Mouse (Mus musculus) CD4-positive, CD25-positive, alpha-beta regulatory T cell, adult 2 months (primary cell): ENCODE data around the gene Gm15080.
"Not testable (repeated sequence)": the region's sequence is repeated elsewhere in the genome, so short reads cannot be mapped to it uniquely, and the experiment has no call there.

Experiments used
- DNase-seq: peaks from one replicate; pipeline ENCODE4 v3.0.0-alpha.2; 2012; ENCODE audit warnings: low read depth, low spot score

Gm15080 gene

DNA sequence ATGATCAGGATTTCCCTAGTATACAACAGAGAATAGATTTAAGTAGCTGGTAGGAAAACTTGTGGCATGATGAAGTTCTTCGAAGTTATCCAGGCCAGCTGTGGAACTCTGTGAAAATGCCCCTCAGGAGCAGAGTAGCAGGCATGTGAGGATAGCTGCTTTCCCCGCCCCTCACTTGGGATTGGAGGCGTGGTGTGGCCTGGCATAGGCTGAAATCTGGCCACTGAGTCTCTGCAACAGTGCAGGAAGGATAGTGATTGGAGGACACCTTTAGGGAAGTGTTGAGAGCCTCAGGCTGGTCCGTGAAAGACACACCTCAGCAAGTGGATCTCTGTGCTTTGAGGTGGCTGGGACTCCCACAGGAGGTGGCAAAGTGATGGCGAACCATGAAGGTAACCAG is at the start of gene Gm15080:
Gm15080 (plus strand) TSS at position 301 of the 400 bp plus-strand sequence.
- DNase-seq: not testable (repeated sequence)
